Mouse (Mus musculus): ENCODE measurements around the gene Lsamp. TPM values are rescaled to one million over a fixed set of nuclear protein-coding genes. Genes with fewer than 3 reads are reported as not detected.

Lsamp gene
- polyA plus RNA-seq, 1 experiment from 2014 or later: 2.1 TPM

- 72% methylated on average over 2 of the region's 2 CpGs for WGBS
- Histone ChIP-seq H3K9me3 (ENCODE audit: control insufficient read depth, low read length) (no peaks in the 10 kb centered on the region), H3K4me2 (ENCODE audit: low read length) (no peak overlapping the region), H3K36me3 (ENCODE audit: control insufficient read depth, insufficient read depth, low read length) (no peaks in the 10 kb centered on the region), H3K27me3 (ENCODE audit: control insufficient read depth, insufficient read depth, low read length) (no peaks in the 10 kb centered on the region), H3K4me1 (ENCODE audit: control insufficient read depth in 2 of 2, insufficient read depth in 2 of 2, low read length in 2 of 2) (no peaks in the 10 kb centered on the region), H3K4me3 (ENCODE audit: control insufficient read depth in 1 of 2, insufficient read depth in 1 of 2, low read depth in 1 of 2, low read length in 2 of 2) (no peak overlapping the region), H3K27ac (replicated peaks in 1 of 2; ENCODE audit: control insufficient read depth in 1 of 2, insufficient read depth in 1 of 2, low read depth in 2 of 2, low read length in 2 of 2) (no peak overlapping the region), H3K9ac (ENCODE audit: low read length) (no peak overlapping the region)
- no peak for ATAC-seq (ENCODE audit: insufficient number of reproducible peaks, insufficient read depth, low FRiP score, low read depth)
Measured at GRCm38 (mm10) chr16:42032030-42032429, 2047.9 kb downstream of the Lsamp start.

GRCm38 (mm10) chr16:42033449-42033848 lies 2049.3 kb downstream of the Lsamp start:
- WGBS: 85% methylated on average over 2 of the region's 2 CpGs
- Histone ChIP-seq H3K4me3 (ENCODE audit: control insufficient read depth in 1 of 2, insufficient read depth in 1 of 2, low read depth in 1 of 2, low read length in 2 of 2) (no peak overlapping the region), H3K9me3 (ENCODE audit: control insufficient read depth, low read length) (no peaks in the 10 kb centered on the region), H3K27me3 (ENCODE audit: control insufficient read depth, insufficient read depth, low read length) (no peaks in the 10 kb centered on the region), H3K27ac (replicated peaks in 1 of 2; ENCODE audit: control insufficient read depth in 1 of 2, insufficient read depth in 1 of 2, low read depth in 2 of 2, low read length in 2 of 2) (no peak overlapping the region), H3K36me3 (ENCODE audit: control insufficient read depth, insufficient read depth, low read length) (no peaks in the 10 kb centered on the region), H3K9ac (ENCODE audit: low read length) (no peak overlapping the region), H3K4me2 (ENCODE audit: low read length) (no peak overlapping the region), H3K4me1 (ENCODE audit: control insufficient read depth in 2 of 2, insufficient read depth in 2 of 2, low read length in 2 of 2) (no peaks in the 10 kb centered on the region)
- no peak for ATAC-seq (ENCODE audit: insufficient number of reproducible peaks, insufficient read depth, low FRiP score, low read depth)

- Histone ChIP-seq H3K27me3 (ENCODE audit: control insufficient read depth, insufficient read depth, low read length) (no peaks in the 10 kb centered on the region), H3K27ac (replicated peaks in 1 of 2; ENCODE audit: control insufficient read depth in 1 of 2, insufficient read depth in 1 of 2, low read depth in 2 of 2, low read length in 2 of 2) (no peak overlapping the region), H3K4me3 (ENCODE audit: control insufficient read depth in 1 of 2, insufficient read depth in 1 of 2, low read depth in 1 of 2, low read length in 2 of 2) (no peak overlapping the region), H3K9me3 (ENCODE audit: control insufficient read depth, low read length) (no peaks in the 10 kb centered on the region), H3K36me3 (ENCODE audit: control insufficient read depth, insufficient read depth, low read length) (no peaks in the 10 kb centered on the region), H3K4me2 (ENCODE audit: low read length) (no peak overlapping the region), H3K9ac (ENCODE audit: low read length) (no peak overlapping the region), H3K4me1 (ENCODE audit: control insufficient read depth in 2 of 2, insufficient read depth in 2 of 2, low read length in 2 of 2) (no peaks in the 10 kb centered on the region)
- no peak for ATAC-seq (ENCODE audit: insufficient number of reproducible peaks, insufficient read depth, low FRiP score, low read depth)
Measured at GRCm38 (mm10) chr16:42048138-42048537, 2064.0 kb downstream of the Lsamp start.

- no peaks in the 10 kb centered on the region for H3K27me3 ChIP-seq (ENCODE audit: control insufficient read depth, insufficient read depth, low read length)
- ATAC-seq (ENCODE audit: insufficient number of reproducible peaks, insufficient read depth, low FRiP score, low read depth): no peak
- 47% methylated on average over 3 of the region's 3 CpGs for WGBS
- no peak overlapping the region for H3K9ac ChIP-seq (ENCODE audit: low read length)
- H3K36me3 ChIP-seq (ENCODE audit: control insufficient read depth, insufficient read depth, low read length): no peaks in the 10 kb centered on the region
- H3K4me1 ChIP-seq (ENCODE audit: control insufficient read depth in 2 of 2, insufficient read depth in 2 of 2, low read length in 2 of 2): peaks cover 0 to 2% of the 10 kb centered on the region in 2 experiments; a peak in 1 of 4 replicates
- no peaks in the 10 kb centered on the region for H3K9me3 ChIP-seq (ENCODE audit: control insufficient read depth, low read length)
- no peak overlapping the region for H3K27ac ChIP-seq (replicated peaks in 1 of 2; ENCODE audit: control insufficient read depth in 1 of 2, insufficient read depth in 1 of 2, low read depth in 2 of 2, low read length in 2 of 2)
- H3K4me2 ChIP-seq (ENCODE audit: low read length): no peak overlapping the region
- no peak overlapping the region for H3K4me3 ChIP-seq (ENCODE audit: control insufficient read depth in 1 of 2, insufficient read depth in 1 of 2, low read depth in 1 of 2, low read length in 2 of 2)
Measured at GRCm38 (mm10) chr16:42059927-42060326, 2075.8 kb downstream of the Lsamp start.

- Histone ChIP-seq H3K4me2 (ENCODE audit: low read length) (no peak overlapping the region), H3K4me3 (ENCODE audit: control insufficient read depth in 1 of 2, insufficient read depth in 1 of 2, low read depth in 1 of 2, low read length in 2 of 2) (no peak overlapping the region), H3K27ac (replicated peaks in 1 of 2; ENCODE audit: control insufficient read depth in 1 of 2, insufficient read depth in 1 of 2, low read depth in 2 of 2, low read length in 2 of 2) (no peak overlapping the region), H3K9ac (ENCODE audit: low read length) (no peak overlapping the region), H3K36me3 (ENCODE audit: control insufficient read depth, insufficient read depth, low read length) (no peaks in the 10 kb centered on the region), H3K27me3 (ENCODE audit: control insufficient read depth, insufficient read depth, low read length) (no peaks in the 10 kb centered on the region), H3K9me3 (ENCODE audit: control insufficient read depth, low read length) (no peaks in the 10 kb centered on the region), H3K4me1 (ENCODE audit: control insufficient read depth in 2 of 2, insufficient read depth in 2 of 2, low read length in 2 of 2) (no peaks in the 10 kb centered on the region)
- no peak for ATAC-seq (ENCODE audit: insufficient number of reproducible peaks, insufficient read depth, low FRiP score, low read depth)
- 71% methylated on average over 3 of the region's 3 CpGs for WGBS
Measured at GRCm38 (mm10) chr16:42074325-42074724, 2090.2 kb downstream of the Lsamp start.

GRCm38 (mm10) chr16:42079573-42079972 lies 2095.4 kb downstream of the Lsamp start:
- H3K36me3 ChIP-seq (ENCODE audit: control insufficient read depth, insufficient read depth, low read length): no peaks in the 10 kb centered on the region
- H3K4me2 ChIP-seq (ENCODE audit: low read length): no peak overlapping the region
- H3K27ac ChIP-seq (replicated peaks in 1 of 2; ENCODE audit: control insufficient read depth in 1 of 2, insufficient read depth in 1 of 2, low read depth in 2 of 2, low read length in 2 of 2): no peak overlapping the region
- H3K9ac ChIP-seq (ENCODE audit: low read length): no peak overlapping the region
- no peaks in the 10 kb centered on the region for H3K4me1 ChIP-seq (ENCODE audit: control insufficient read depth in 2 of 2, insufficient read depth in 2 of 2, low read length in 2 of 2)
- no peaks in the 10 kb centered on the region for H3K9me3 ChIP-seq (ENCODE audit: control insufficient read depth, low read length)
- H3K27me3 ChIP-seq (ENCODE audit: control insufficient read depth, insufficient read depth, low read length): no peaks in the 10 kb centered on the region
- 71% methylated on average over 4 of the region's 4 CpGs for WGBS
- H3K4me3 ChIP-seq (ENCODE audit: control insufficient read depth in 1 of 2, insufficient read depth in 1 of 2, low read depth in 1 of 2, low read length in 2 of 2): no peak overlapping the region
- ATAC-seq (ENCODE audit: insufficient number of reproducible peaks, insufficient read depth, low FRiP score, low read depth): no peak

- H3K27me3 ChIP-seq (ENCODE audit: control insufficient read depth, insufficient read depth, low read length): no peaks in the 10 kb centered on the region
- 40% methylated on average over 2 of the region's 2 CpGs for WGBS
- no peak overlapping the region for H3K27ac ChIP-seq (replicated peaks in 1 of 2; ENCODE audit: control insufficient read depth in 1 of 2, insufficient read depth in 1 of 2, low read depth in 2 of 2, low read length in 2 of 2)
- H3K9me3 ChIP-seq (ENCODE audit: control insufficient read depth, low read length): no peaks in the 10 kb centered on the region
- no peak overlapping the region for H3K4me3 ChIP-seq (ENCODE audit: control insufficient read depth in 1 of 2, insufficient read depth in 1 of 2, low read depth in 1 of 2, low read length in 2 of 2)
- no peaks in the 10 kb centered on the region for H3K4me1 ChIP-seq (ENCODE audit: control insufficient read depth in 2 of 2, insufficient read depth in 2 of 2, low read length in 2 of 2)
- no peak overlapping the region for H3K4me2 ChIP-seq (ENCODE audit: low read length)
- H3K36me3 ChIP-seq (ENCODE audit: control insufficient read depth, insufficient read depth, low read length): no peaks in the 10 kb centered on the region
- no peak for ATAC-seq (ENCODE audit: insufficient number of reproducible peaks, insufficient read depth, low FRiP score, low read depth)
- no peak overlapping the region for H3K9ac ChIP-seq (ENCODE audit: low read length)
Measured at GRCm38 (mm10) chr16:42081611-42082010, 2097.4 kb downstream of the Lsamp start.

- no peak overlapping the region for H3K4me2 ChIP-seq (ENCODE audit: low read length)
- no peak for ATAC-seq (ENCODE audit: insufficient number of reproducible peaks, insufficient read depth, low FRiP score, low read depth)
- no peak overlapping the region for H3K4me3 ChIP-seq (ENCODE audit: control insufficient read depth in 1 of 2, insufficient read depth in 1 of 2, low read depth in 1 of 2, low read length in 2 of 2)
- 79% methylated on average over 1 of the region's 1 CpGs for WGBS
- no peaks in the 10 kb centered on the region for H3K9me3 ChIP-seq (ENCODE audit: control insufficient read depth, low read length)
- no peaks in the 10 kb centered on the region for H3K4me1 ChIP-seq (ENCODE audit: control insufficient read depth in 2 of 2, insufficient read depth in 2 of 2, low read length in 2 of 2)
- no peak overlapping the region for H3K9ac ChIP-seq (ENCODE audit: low read length)
- no peaks in the 10 kb centered on the region for H3K36me3 ChIP-seq (ENCODE audit: control insufficient read depth, insufficient read depth, low read length)
- H3K27ac ChIP-seq (replicated peaks in 1 of 2; ENCODE audit: control insufficient read depth in 1 of 2, insufficient read depth in 1 of 2, low read depth in 2 of 2, low read length in 2 of 2): no peak overlapping the region
- no peaks in the 10 kb centered on the region for H3K27me3 ChIP-seq (ENCODE audit: control insufficient read depth, insufficient read depth, low read length)
Measured at GRCm38 (mm10) chr16:42097510-42097909, 2113.3 kb downstream of the Lsamp start.

Data from heart, embryonic 14.5 days (tissue).